Mouse (Mus musculus) hindbrain, embryonic 12.5 days (tissue): Measurements from ENCODE around the gene N4bp2l1. TPM values are rescaled to one million over a fixed set of nuclear protein-coding genes. Genes with fewer than 3 reads are reported as not detected.
"Not testable (repeated sequence)": the region's sequence is repeated elsewhere in the genome, so short reads cannot be mapped to it uniquely, and the experiment has no call there.

Source experiments
- ATAC-seq: fragments of 200-750 bp; cut with Nextera tagmentation; 2 replicates; pipeline ENCODE4 v1.8.0; 2017; ENCODE audit warnings: moderate TSS enrichment; ENCODE audit not compliant: low FRiP score
- H3K27ac ChIP-seq: fragments of 300-500 bp; sonication (generic); 2 replicates; pipeline ENCODE4 v1.5.1; 2016; ENCODE audit warnings: mild to moderate bottlenecking
- H3K27me3 ChIP-seq: fragments of 300-500 bp; sonication (generic); 2 replicates; pipeline ENCODE4 v1.6.1; 2016; ENCODE audit warnings: mild to moderate bottlenecking
- H3K36me3 ChIP-seq: fragments of 300-500 bp; sonication (generic); 2 replicates; pipeline ENCODE4 v1.6.1; 2016; ENCODE audit warnings: mild to moderate bottlenecking
- H3K4me1 ChIP-seq: fragments of 300-500 bp; sonication (generic); 2 replicates; pipeline ENCODE4 v1.6.1; 2016
- H3K4me2 ChIP-seq: fragments of 300-500 bp; sonication (generic); replicated peaks from 2 replicates; pipeline ENCODE4 v1.6.1; 2016; ENCODE audit warnings: mild to moderate bottlenecking
- H3K4me3 ChIP-seq: fragments of 300-500 bp; sonication (generic); 2 replicates; pipeline ENCODE4 v1.5.1; 2016; ENCODE audit warnings: mild to moderate bottlenecking
- H3K9ac ChIP-seq: fragments of 300-500 bp; sonication (generic); 2 replicates; pipeline ENCODE4 v1.6.1; 2016; ENCODE audit warnings: mild to moderate bottlenecking, moderate library complexity
- H3K9me3 ChIP-seq: fragments of 300-500 bp; sonication (generic); replicated peaks from 2 replicates; pipeline ENCODE4 v1.6.1; 2016; ENCODE audit warnings: mild to moderate bottlenecking
- WGBS: fragments of 180-500 bp; shearing (Covaris S2); methylation state at CpG from one replicate; pipeline ENCODE4 v1.1.7; 2016; 5-methylcytosine and 5-hydroxymethylcytosine counted together
- polyA plus RNA-seq: library from polyadenylated mRNA; unstranded; fragments of >200 nt; fragmentation: Nextera tagmentation; extraction: Ambion mirVana; gene quantifications from 2 replicates; pipeline ENCODE4 v1.2.1, GENCODE M21; 2016

The N4bp2l1 gene
- 4.5 and 4.9 TPM in 2 replicates for polyA plus RNA-seq

DNA sequence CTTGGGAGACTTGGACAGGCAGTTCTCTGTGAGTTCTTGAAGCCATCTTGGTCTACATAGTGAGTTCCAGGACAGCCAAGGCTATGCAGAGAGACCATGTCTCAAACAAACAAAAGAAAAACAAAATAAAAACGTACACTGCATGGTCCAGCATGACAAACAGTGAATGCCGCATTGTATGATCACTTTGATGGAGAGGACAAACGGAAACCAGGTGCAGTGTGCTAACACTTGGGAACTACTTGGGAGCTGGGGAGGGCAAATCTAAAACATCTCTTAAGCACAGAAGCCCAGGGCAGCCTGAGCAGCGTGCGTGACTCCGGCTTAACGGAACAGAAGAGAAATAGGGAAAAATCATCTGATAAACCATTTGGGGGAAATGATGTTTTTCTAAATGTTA is at the start of gene N4bp2l1:
TSS of gene N4bp2l1 (minus strand) at position 101 of the 400 bp plus-strand sequence.
- ATAC-seq: no peak
- Histone ChIP-seq H3K4me2 (no peak within 1 kb of the TSS), H3K4me1 (peaks cover 23% of the 10 kb centered on the region), H3K36me3 (no peaks in the 10 kb centered on the region), H3K4me3 (no peak within 1 kb of the TSS), H3K27ac (no peak within 1 kb of the TSS), H3K9me3 (no peaks in the 10 kb centered on the region), H3K9ac (no peak within 1 kb of the TSS), H3K27me3 (peaks cover 44% of the 10 kb centered on the region)
- 83% methylated on average over 7 of the region's 7 CpGs for WGBS

DNA sequence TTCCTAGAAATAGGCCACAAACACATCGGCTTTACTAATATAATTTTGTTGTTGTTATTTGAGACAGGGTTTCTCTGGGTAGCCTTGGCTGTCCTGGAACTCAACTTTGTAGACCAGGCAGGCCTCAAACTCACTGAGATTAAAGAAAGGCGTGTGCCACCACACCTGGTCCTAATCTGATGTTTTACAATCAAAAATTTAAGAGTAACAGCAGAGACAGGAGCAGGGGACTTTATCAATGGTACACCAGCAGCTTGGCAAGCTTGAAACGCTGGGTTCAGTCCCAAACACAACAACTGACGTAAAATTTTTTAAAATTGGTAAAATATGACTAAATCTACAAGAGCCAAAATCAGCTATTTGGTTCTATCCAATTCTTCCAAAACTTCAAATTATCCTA is 47.9 kb upstream of the N4bp2l1 start:
- H3K9ac ChIP-seq: no peak overlapping the region
- no peaks in the 10 kb centered on the region for H3K9me3 ChIP-seq
- H3K27ac ChIP-seq: no peak overlapping the region
- H3K4me3 ChIP-seq: no peak overlapping the region
- H3K4me2 ChIP-seq: no peak overlapping the region
- no peaks in the 10 kb centered on the region for H3K27me3 ChIP-seq
- H3K36me3 ChIP-seq: peaks cover 34% of the 10 kb centered on the region
- 94% methylated on average over 4 of the region's 4 CpGs for WGBS
- ATAC-seq: no peak
- no peaks in the 10 kb centered on the region for H3K4me1 ChIP-seq

DNA sequence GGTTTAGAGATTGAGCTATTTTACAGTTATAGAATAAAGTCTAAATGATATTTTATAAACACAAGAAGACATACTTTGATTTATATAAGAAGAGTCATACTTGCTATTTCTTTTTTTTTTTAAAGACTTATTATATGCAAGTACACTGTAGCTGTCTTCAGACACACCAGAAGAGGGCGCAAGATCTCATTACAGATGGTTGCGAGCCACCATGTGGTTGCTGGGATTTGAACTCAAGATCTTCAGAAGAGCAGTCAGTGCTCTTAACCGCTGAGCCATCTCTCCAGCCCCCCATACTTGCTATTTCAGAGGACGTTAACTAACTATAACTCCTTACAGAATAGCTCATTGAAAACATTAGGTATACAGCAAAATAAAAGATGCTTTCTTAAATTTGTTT is 46.4 kb upstream of the N4bp2l1 start:
- H3K4me1 ChIP-seq, H3K4me3 ChIP-seq, H3K27ac ChIP-seq, ATAC-seq, H3K9me3 ChIP-seq, H3K4me2 ChIP-seq, H3K27me3 ChIP-seq, H3K9ac ChIP-seq: not testable (repeated sequence)
- H3K36me3 ChIP-seq: peaks cover 29% of the 10 kb centered on the region
- 97% methylated on average over 4 of the region's 4 CpGs for WGBS

- Histone ChIP-seq H3K27ac (no peak overlapping the region), H3K4me2 (no peak overlapping the region), H3K9ac (no peak overlapping the region), H3K4me3 (no peak overlapping the region), H3K4me1 (no peaks in the 10 kb centered on the region), H3K9me3 (no peaks in the 10 kb centered on the region), H3K27me3 (no peaks in the 10 kb centered on the region), H3K36me3 (peaks cover 26% of the 10 kb centered on the region)
- 95% methylated on average over 3 of the region's 3 CpGs for WGBS
- no peak for ATAC-seq
Observed at GRCm38 (mm10) chr5:150641440-150641839, 44.5 kb upstream of the N4bp2l1 start.

DNA sequence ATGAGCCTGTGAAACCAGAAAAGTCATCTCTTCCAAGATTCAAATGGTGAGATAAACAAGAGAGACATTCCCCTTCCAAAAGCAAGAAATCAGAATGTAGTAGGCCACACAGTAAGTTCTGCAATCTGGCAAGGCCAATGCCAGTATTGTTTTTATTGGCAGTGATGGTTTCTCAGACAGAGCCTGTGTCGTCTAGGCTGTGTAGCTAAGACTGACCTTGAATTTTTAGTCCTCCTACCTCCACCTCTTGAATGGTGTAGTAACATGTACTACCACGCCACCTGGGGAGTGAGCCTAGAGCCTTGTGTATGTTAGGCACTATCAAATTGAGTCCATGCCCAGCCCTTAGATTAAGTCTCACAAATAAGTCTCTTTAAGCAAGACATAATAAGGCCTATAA is 32.7 kb upstream of the N4bp2l1 start:
- WGBS: 92% methylated on average over 2 of the region's 2 CpGs

DNA sequence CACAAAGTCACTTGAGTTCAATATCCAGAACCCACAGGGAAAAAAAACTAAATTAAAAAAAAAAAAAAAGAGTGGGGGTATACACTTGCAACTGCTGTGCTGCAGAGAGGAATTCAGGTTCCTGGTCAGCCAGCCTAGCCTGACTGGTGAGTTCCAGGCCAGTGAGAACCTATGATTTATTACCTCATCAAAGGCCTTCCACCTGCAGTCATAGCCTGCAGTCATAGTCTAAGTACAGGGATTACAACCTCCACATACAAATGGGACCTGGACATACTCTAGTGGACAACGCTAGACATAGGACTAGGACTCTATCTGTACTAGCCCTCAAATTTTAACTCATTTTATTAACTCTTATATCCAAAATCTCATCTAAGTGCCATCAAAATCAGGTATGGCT is 32.3 kb upstream of the N4bp2l1 start:
- no peak for ATAC-seq
- Histone ChIP-seq H3K4me3 (no peak overlapping the region), H3K9ac (no peak overlapping the region), H3K27me3 (no peaks in the 10 kb centered on the region), H3K4me2 (no peak overlapping the region), H3K4me1 (no peaks in the 10 kb centered on the region), H3K27ac (no peak overlapping the region), H3K36me3 (no peaks in the 10 kb centered on the region; the same call in 1 of the 2 replicates), H3K9me3 (no peaks in the 10 kb centered on the region)
- WGBS: 100% methylated on average over 1 of the region's 1 CpGs

More for the DNA sequence above, 32.7 kb upstream of the N4bp2l1 start:
- ATAC-seq: no peak
- H3K4me2 ChIP-seq: no peak overlapping the region
- H3K9me3 ChIP-seq: no peaks in the 10 kb centered on the region
- H3K9ac ChIP-seq: no peak overlapping the region
- no peaks in the 10 kb centered on the region; the same call in 1 of the 2 replicates for H3K36me3 ChIP-seq
- no peak overlapping the region for H3K4me3 ChIP-seq
- no peaks in the 10 kb centered on the region for H3K27me3 ChIP-seq
- no peak overlapping the region for H3K27ac ChIP-seq
- H3K4me1 ChIP-seq: no peaks in the 10 kb centered on the region

GRCm38 (mm10) chr5:150625528-150625927 is 28.5 kb upstream of the N4bp2l1 start:
- Histone ChIP-seq H3K27ac (no peak overlapping the region), H3K4me3 (no peak overlapping the region), H3K27me3 (no peaks in the 10 kb centered on the region), H3K36me3 (no peaks in the 10 kb centered on the region), H3K9ac (no peak overlapping the region), H3K4me1 (no peaks in the 10 kb centered on the region), H3K9me3 (no peaks in the 10 kb centered on the region), H3K4me2 (no peak overlapping the region)
- ATAC-seq: no peak
- 89% methylated on average over 7 of the region's 7 CpGs for WGBS

- H3K9me3 ChIP-seq: no peaks in the 10 kb centered on the region
- no peaks in the 10 kb centered on the region for H3K27me3 ChIP-seq
- no peaks in the 10 kb centered on the region for H3K4me1 ChIP-seq
- H3K4me3 ChIP-seq: no peak overlapping the region
- ATAC-seq: no peak
- WGBS: 53% methylated on average over 1 of the region's 1 CpGs
- no peak overlapping the region for H3K27ac ChIP-seq
- no peaks in the 10 kb centered on the region for H3K36me3 ChIP-seq
- H3K9ac ChIP-seq: no peak overlapping the region
- H3K4me2 ChIP-seq: no peak overlapping the region
Observed at GRCm38 (mm10) chr5:150622792-150623191, 25.8 kb upstream of the N4bp2l1 start.

DNA sequence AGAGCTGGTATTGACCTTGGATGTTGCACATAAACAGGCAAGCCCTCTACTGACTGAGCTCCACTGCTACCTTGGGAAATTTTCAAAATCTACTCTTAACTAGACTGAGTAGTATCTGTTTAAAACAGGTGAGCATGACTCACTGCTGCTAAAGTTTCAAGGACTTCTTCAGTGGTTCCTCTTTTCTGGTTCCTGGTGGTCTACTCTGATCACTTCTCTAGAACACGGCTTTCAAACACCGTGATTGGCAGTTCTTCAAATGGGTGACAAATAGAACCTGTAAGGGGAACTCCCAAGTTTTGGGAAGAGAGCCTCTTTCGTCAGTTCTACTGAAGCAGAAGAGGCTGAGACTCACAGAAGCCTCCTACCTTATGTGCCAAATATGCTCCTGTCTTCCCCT is 24.6 kb upstream of the N4bp2l1 start:
- 91% methylated on average over 3 of the region's 3 CpGs for WGBS
- no peaks in the 10 kb centered on the region for H3K27me3 ChIP-seq
- H3K4me2 ChIP-seq: no peak overlapping the region
- H3K4me3 ChIP-seq: no peak overlapping the region
- H3K9ac ChIP-seq: no peak overlapping the region
- H3K36me3 ChIP-seq: no peaks in the 10 kb centered on the region
- ATAC-seq: no peak
- no peaks in the 10 kb centered on the region for H3K4me1 ChIP-seq
- H3K9me3 ChIP-seq: no peaks in the 10 kb centered on the region
- no peak overlapping the region for H3K27ac ChIP-seq

- Histone ChIP-seq H3K4me3 (no peak overlapping the region), H3K9me3 (no peaks in the 10 kb centered on the region), H3K4me2 (no peak overlapping the region), H3K27me3 (no peaks in the 10 kb centered on the region), H3K9ac (no peak overlapping the region), H3K36me3 (no peaks in the 10 kb centered on the region), H3K4me1 (no peaks in the 10 kb centered on the region), H3K27ac (no peak overlapping the region)
- 90% methylated on average over 7 of the region's 7 CpGs for WGBS
- no peak for ATAC-seq
Observed at GRCm38 (mm10) chr5:150620588-150621135, 23.7 kb upstream of the N4bp2l1 start.

DNA sequence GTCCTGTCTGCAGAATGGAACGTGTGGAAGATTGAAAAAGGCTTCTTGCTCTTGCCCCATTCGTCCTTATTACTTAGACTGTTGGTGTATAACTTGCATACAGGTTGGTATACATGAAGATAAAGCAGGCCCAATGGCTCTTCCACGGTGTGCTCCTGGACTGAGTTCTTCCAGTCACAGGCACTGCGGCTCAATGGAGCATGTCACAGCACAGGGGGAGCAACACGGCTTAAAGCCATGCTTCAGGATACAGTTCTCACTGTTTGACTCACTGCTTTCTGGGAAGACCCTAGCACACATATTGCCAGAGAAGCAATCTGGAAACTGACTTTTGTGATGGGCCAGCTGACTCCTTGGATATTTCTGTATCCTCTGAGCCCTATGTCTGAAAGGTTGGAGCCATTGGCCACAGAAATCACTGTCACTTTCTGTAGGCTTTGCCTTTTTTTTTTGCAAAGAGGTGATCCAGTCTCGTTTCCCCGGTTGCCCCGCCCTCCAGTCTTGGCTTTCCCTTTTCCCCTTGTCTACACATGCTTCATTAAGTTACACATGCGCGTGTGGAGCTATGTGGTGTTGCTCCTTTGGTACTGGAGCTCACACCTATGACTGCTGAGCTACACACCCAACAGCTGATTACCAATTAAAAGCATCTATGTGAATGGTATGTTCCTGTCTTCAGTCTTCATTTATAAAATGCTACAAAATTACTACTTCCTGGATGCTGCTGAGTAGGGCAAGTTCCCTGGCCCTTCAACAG is 21.8 kb upstream of the N4bp2l1 start:
- Histone ChIP-seq H3K36me3 (no peaks in the 10 kb centered on the region), H3K27ac (no peak overlapping the region), H3K4me2 (no peak overlapping the region), H3K27me3 (no peaks in the 10 kb centered on the region), H3K4me1 (no peaks in the 10 kb centered on the region), H3K9me3 (no peaks in the 10 kb centered on the region), H3K4me3 (no peak overlapping the region), H3K9ac (no peak overlapping the region)
- ATAC-seq: no peak
- WGBS: 89% methylated on average over 10 of the region's 10 CpGs

GRCm38 (mm10) chr5:150616731-150617130 is 19.7 kb upstream of the N4bp2l1 start:
- Histone ChIP-seq H3K4me3 (no peak overlapping the region), H3K4me1 (no peaks in the 10 kb centered on the region), H3K9me3 (no peaks in the 10 kb centered on the region), H3K9ac (no peak overlapping the region), H3K36me3 (no peaks in the 10 kb centered on the region), H3K4me2 (no peak overlapping the region), H3K27ac (no peak overlapping the region), H3K27me3 (no peaks in the 10 kb centered on the region)
- ATAC-seq: no peak
- WGBS: 77% methylated on average over 3 of the region's 3 CpGs

- no peaks in the 10 kb centered on the region for H3K9me3 ChIP-seq
- no peaks in the 10 kb centered on the region for H3K36me3 ChIP-seq
- no peaks in the 10 kb centered on the region for H3K4me1 ChIP-seq
- no peaks in the 10 kb centered on the region for H3K27me3 ChIP-seq
- no peak overlapping the region for H3K4me3 ChIP-seq
- WGBS: 96% methylated on average over 2 of the region's 2 CpGs
- no peak for ATAC-seq
- no peak overlapping the region for H3K9ac ChIP-seq
- H3K27ac ChIP-seq: no peak overlapping the region
- no peak overlapping the region for H3K4me2 ChIP-seq
Observed at GRCm38 (mm10) chr5:150616216-150616615, 19.2 kb upstream of the N4bp2l1 start.
